Mouse (Mus musculus) kidney, adult 2 months (tissue): ENCODE data around the gene Ankrd33b. TPM values are rescaled to one million over a fixed set of nuclear protein-coding genes. Genes with fewer than 3 reads are reported as not detected.
A peak's percentile ranks its signal among the peaks of the same experiment; 100 is the strongest.

Experiments
- DNase-seq: peaks from one replicate; pipeline ENCODE4 v3.0.0; 2021
- H3K27ac ChIP-seq: fragments of 200-500 bp; 2 replicates; pipeline ENCODE4 v1.5.1; 2012; ENCODE audit warnings: low read depth, low read length, control low read depth, inconsistent platforms; ENCODE audit not compliant: insufficient read depth
- H3K27me3 ChIP-seq: fragments of 200-500 bp; replicated peaks from 2 replicates; pipeline ENCODE4 v1.6.1; 2012; ENCODE audit warnings: mild to moderate bottlenecking, moderate library complexity, low read length, inconsistent platforms; ENCODE audit not compliant: control insufficient read depth, insufficient read depth
- H3K36me3 ChIP-seq: fragments of 200-500 bp; 2 replicates; pipeline ENCODE4 v1.6.1; 2012; ENCODE audit warnings: mild to moderate bottlenecking, moderate library complexity, low read length, inconsistent platforms; ENCODE audit not compliant: control insufficient read depth, insufficient read depth
- H3K4me1 ChIP-seq: fragments of 200-500 bp; 2 replicates; pipeline ENCODE4 v1.6.1; 2011; ENCODE audit warnings: low read length; ENCODE audit not compliant: control insufficient read depth, insufficient read depth
- H3K4me3 ChIP-seq: fragments of 200-500 bp; 2 replicates; pipeline ENCODE4 v1.5.1; 2011; ENCODE audit warnings: mild to moderate bottlenecking, low read depth, low read length, control low read depth; ENCODE audit not compliant: insufficient read depth
- CTCF ChIP-seq: fragments of 200-500 bp; conservative IDR thresholded peaks from 2 replicates; pipeline ENCODE4 v1.5.1; 2011; ENCODE audit warnings: low read depth, mild to moderate bottlenecking, control low read depth, low read length, moderate library complexity, mixed read lengths; ENCODE audit not compliant: insufficient read depth, insufficient read length
- POLR2A ChIP-seq: fragments of 200-500 bp; IDR thresholded peaks from one replicate; pipeline ENCODE4 v1.6.1; 2011; ENCODE audit warnings: low read depth, low read length, control low read depth
- WGBS: fragments of 180-500 bp; shearing (Covaris S2); methylation state at CpG from one replicate; pipeline ENCODE4 v1.1.7; 2018; 5-methylcytosine and 5-hydroxymethylcytosine counted together
- polyA plus RNA-seq: library from polyadenylated mRNA; depleted of rRNA; stranded (reverse); fragments of >200 nt; gene quantifications from 2 replicates; pipeline ENCODE4 v1.2.3, GENCODE M21; 2012

The Ankrd33b gene
- polyA plus RNA-seq, 1 experiment = 21.8 TPM

DNA sequence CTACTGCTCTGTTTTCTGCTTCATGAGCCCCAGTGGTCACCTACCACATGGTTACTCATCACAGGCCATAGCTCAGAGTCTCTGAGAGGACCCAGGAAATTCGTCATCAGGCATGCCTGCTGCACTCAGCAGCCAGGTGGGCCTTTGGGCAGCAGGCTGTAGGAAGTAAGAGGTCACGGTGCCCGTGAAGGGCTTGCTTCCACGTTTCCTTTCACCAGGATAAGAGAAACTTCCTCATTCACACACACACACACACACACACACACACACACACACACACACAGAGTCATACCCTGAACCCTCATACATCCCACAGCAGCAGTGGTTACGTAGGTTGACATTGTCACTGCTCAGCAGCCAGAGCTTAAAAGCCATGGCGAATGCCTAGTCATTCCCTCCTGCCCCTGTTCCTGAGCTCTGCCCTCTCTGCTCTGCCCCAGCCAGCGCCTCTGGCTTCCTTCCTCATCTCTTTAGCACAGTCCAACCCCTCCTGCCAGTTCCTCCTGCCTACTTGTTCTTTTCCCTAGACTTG, 17.6 kb downstream of the Ankrd33b start:
- no peaks in the 10 kb centered on the region for H3K36me3 ChIP-seq
- no peak overlapping the region for H3K4me3 ChIP-seq
- H3K27ac ChIP-seq = 0 out of 2 replicates have a peak overlapping the region, but pooled peaks have one; percentile 26
- 51% methylated on average over 7 of the region's 7 CpGs for WGBS
- no peak for TF ChIP-seq POLR2A
- no peak for TF ChIP-seq CTCF
- no peaks in the 10 kb centered on the region for H3K27me3 ChIP-seq
- peaks cover 30% of the 10 kb centered on the region; the same call in 1 of the 2 replicates for H3K4me1 ChIP-seq
- DNase-seq = peak; percentile 62

DNA sequence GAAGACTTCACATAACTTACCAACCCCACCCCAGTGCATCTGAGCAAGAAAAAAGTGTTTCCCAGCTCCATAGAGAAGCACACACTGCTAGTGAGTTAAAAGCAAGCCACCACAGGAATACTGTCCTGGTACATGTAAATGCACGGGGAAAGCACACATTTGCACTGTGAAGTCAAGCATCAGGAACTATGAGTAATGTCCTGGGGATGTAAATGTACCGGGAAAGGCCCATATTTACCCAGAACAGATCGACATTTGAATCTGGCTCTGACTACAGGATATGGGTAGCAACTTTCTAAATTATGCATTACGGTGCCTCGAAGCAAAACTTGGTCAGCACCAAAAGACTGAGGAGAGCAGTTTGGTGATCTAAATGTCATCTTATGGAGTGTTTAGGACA, 18.5 kb downstream of the Ankrd33b start:
- TF ChIP-seq POLR2A = no peak
- no peak for TF ChIP-seq CTCF
- no peaks in the 10 kb centered on the region for H3K27me3 ChIP-seq
- WGBS = 62% methylated on average over 5 of the region's 5 CpGs
- peaks cover 36% of the 10 kb centered on the region for H3K4me1 ChIP-seq
- H3K36me3 ChIP-seq = no peaks in the 10 kb centered on the region
- DNase-seq = no peak
- no peak overlapping the region for H3K27ac ChIP-seq
- no peak overlapping the region for H3K4me3 ChIP-seq

DNA sequence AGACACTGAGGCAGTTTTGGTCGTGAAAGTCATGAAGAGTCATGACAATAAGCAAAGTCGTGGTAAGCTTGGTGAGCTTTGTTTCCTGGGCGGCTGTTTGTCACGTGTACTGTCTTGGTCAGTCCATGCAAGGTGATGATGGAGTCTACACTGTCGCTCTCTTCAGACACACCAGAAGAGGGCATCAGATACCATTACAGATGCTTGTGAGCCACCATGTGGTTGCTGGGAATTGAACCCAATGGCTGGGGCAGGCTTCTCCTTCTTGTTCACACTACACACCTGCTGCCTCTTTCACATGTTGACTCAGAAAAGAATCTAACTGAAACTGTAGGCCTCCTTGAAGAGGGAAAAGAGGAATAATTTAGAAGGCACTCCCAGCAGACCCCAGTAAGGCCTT, 19.3 kb downstream of the Ankrd33b start:
- Histone ChIP-seq H3K4me1 (peaks cover 40% of the 10 kb centered on the region), H3K27ac (no peak overlapping the region; the same call in 1 of the 2 replicates), H3K27me3 (no peaks in the 10 kb centered on the region), H3K36me3 (no peaks in the 10 kb centered on the region), H3K4me3 (no peak overlapping the region)
- WGBS = 71% methylated on average over 5 of the region's 5 CpGs
- DNase-seq = no peak
- TF ChIP-seq POLR2A (no peak), CTCF (0 out of 2 replicates have a peak, but pooled peaks have one; percentile 26)

DNA sequence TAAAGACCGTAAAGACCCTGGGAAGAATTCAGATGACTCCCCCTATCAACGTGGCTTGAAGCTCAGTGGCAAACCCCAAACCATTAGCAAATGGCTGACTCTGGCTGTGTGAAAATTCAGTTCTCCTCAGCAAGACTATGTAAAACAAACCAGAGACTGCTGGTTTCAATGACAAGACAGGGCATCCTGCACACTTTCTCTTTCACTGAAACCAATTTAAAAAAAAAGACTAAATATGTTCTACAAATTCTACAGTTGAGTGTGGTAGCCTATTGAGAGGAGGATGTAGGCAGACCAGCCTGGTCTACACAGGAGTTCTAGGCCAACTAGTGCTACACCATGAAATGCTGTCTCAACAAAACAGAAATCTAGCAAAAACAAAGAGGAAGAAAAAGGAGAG, 21.0 kb downstream of the Ankrd33b start:
- TF ChIP-seq CTCF (no peak), POLR2A (no peak)
- Histone ChIP-seq H3K4me3 (no peak overlapping the region), H3K4me1 (peaks cover 46% of the 10 kb centered on the region), H3K27me3 (no peaks in the 10 kb centered on the region), H3K27ac (no peak overlapping the region), H3K36me3 (no peaks in the 10 kb centered on the region)
- DNase-seq = no peak
- WGBS = 73% methylated on average over 2 of the region's 2 CpGs

DNA sequence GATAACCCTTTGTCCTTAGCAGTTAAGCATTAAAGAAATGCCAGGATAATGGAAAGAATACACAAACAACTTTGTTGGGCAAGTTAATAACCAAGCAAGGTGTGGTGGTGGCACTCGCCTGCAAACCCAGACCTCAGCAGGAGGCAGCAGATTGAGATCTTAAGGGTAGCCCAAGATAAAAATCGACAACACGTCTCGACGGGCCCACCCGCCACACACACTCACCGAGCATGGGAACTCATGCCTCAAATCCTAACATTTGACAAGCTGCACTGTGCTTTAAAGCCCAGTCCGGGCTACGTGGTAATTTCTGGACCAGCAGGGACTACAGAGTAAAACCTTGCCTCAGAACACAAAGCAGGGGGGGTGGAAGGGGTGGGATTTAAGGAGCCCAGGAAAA, 22.2 kb downstream of the Ankrd33b start:
- DNase-seq = no peak

DNA sequence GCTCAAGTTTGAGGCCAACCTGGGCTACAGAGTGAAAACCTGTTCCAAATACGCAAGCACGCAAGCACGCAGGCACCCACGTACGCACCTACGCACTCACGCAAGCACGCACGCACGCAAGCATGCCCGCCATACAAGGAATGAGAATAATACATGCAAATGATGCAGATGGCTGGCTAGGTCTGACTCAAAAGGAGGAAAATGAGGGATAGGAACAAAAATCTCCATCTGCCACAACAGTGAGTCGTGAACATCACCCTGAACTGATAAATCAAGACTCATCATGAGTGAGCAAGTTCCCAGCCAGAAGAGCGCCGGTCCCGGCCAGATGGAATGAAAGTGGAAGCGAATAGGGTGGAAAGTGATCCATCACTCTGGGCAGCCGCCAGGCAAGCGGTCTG, 22.7 kb downstream of the Ankrd33b start:
- WGBS = 78% methylated on average over 18 of the region's 18 CpGs
- no peaks in the 10 kb centered on the region for H3K36me3 ChIP-seq
- H3K4me1 ChIP-seq = peaks cover 38% of the 10 kb centered on the region
- H3K27me3 ChIP-seq = no peaks in the 10 kb centered on the region
- no peak for TF ChIP-seq POLR2A
- no peak for TF ChIP-seq CTCF
- H3K4me3 ChIP-seq = no peak overlapping the region
- no peak for DNase-seq
- no peak overlapping the region; the same call in 1 of the 2 replicates for H3K27ac ChIP-seq

More for the DNA sequence above, 22.2 kb downstream of the Ankrd33b start:
- H3K4me3 ChIP-seq = no peak overlapping the region
- H3K27me3 ChIP-seq = no peaks in the 10 kb centered on the region
- 45% methylated on average over 9 of the region's 9 CpGs for WGBS
- H3K4me1 ChIP-seq = peaks cover 42% of the 10 kb centered on the region
- no peaks in the 10 kb centered on the region for H3K36me3 ChIP-seq
- TF ChIP-seq CTCF (no peak), POLR2A (no peak)
- no peak overlapping the region for H3K27ac ChIP-seq

DNA sequence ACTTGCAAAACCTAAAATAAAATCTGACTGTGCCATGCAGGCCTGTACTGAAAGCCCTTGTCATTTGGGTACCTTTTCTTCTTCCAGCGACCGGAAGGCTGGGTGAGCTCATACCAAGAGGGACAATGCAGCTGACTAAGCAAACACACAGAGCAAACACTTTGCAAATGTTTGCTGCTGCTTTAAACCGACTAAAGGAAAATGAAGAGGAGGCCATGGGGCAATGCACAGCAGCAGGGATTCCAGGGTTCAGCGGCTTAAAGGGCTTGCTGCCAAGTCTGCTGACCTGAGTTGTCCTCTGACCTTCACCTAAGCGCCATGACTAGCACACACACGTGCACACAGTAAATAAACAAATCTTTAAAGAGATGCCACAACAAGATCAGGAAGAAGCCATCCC, 23.9 kb downstream of the Ankrd33b start:
- Histone ChIP-seq H3K36me3 (no peaks in the 10 kb centered on the region), H3K4me3 (no peak overlapping the region), H3K4me1 (peaks cover 36% of the 10 kb centered on the region), H3K27me3 (no peaks in the 10 kb centered on the region), H3K27ac (peak overlapping the region; percentile 51; the same call in 1 of the 2 replicates)
- TF ChIP-seq POLR2A = no peak
- peak; percentile 89 for DNase-seq
- WGBS = 11% methylated on average over 6 of the region's 6 CpGs
